Mouse (Mus musculus): ENCODE measurements around the gene Zfp12. TPM values are rescaled to one million over a fixed set of nuclear protein-coding genes. Genes with fewer than 3 reads are reported as not detected.

Gene Zfp12
- polyA plus RNA-seq, 1 experiment from 2014 or later = 20.9 TPM

- CTCF ChIA-PET = interaction anchor here (1.4 to 1.6 kb wide), 2 partner anchors 14 to 24 kb away, joined by 4 to 5 read pairs; no protein-coding TSS in a partner anchor
- no peaks in the 10 kb centered on the region for H3K27me3 ChIP-seq
- no peak for TF ChIP-seq CTCF (IDR thresholded peaks at IDR 0.05)
- POLR2A ChIA-PET = no interaction called here
- DNase-seq (ENCODE audit: low read depth, low spot score) = no peak
- no peak for ATAC-seq
- in situ Hi-C loops (cut with MboI; ENCODE audit: low pct_unique_long_range_greater_than_20kb) = loop anchor here (10.0 kb wide), 1 partner anchor 203 kb away; no protein-coding TSS in a partner anchor
Observed at GRCm38 (mm10) chr5:143287774-143288328, 52.9 kb downstream of the Zfp12 start.

- ChIA-PET POLR2A (no interaction called here), CTCF (interaction anchor here (1.4 to 1.6 kb wide), 2 partner anchors 14 to 23 kb away, joined by 4 to 5 read pairs; no protein-coding TSS in a partner anchor)
- in situ Hi-C loops (cut with MboI; ENCODE audit: low pct_unique_long_range_greater_than_20kb) = loop anchor here (10.0 kb wide), 1 partner anchor 204 kb away; no protein-coding TSS in a partner anchor
- H3K27me3 ChIP-seq = no peaks in the 10 kb centered on the region
- ATAC-seq (no peak), DNase-seq (ENCODE audit: low read depth, low spot score) (no peak)
- no peak for TF ChIP-seq CTCF (IDR thresholded peaks at IDR 0.05)
Observed at GRCm38 (mm10) chr5:143288378-143288911, 53.5 kb downstream of the Zfp12 start.

GRCm38 (mm10) chr5:143289299-143289698 is 54.3 kb downstream of the Zfp12 start:
- ChIA-PET CTCF (interaction anchor here (1.6 kb wide), 1 partner anchor 15 kb away, joined by 5 read pairs; no protein-coding TSS in a partner anchor), POLR2A (no interaction called here)
- in situ Hi-C loops (cut with MboI; ENCODE audit: low pct_unique_long_range_greater_than_20kb) = loop anchor here (10.0 kb wide), 1 partner anchor 204 kb away; no protein-coding TSS in a partner anchor
- DNase-seq (ENCODE audit: low read depth, low spot score) (no peak), ATAC-seq (no peak)
- TF ChIP-seq CTCF (IDR thresholded peaks at IDR 0.05) = no peak
- H3K27me3 ChIP-seq = no peaks in the 10 kb centered on the region

- no peak for DNase-seq (ENCODE audit: low read depth, low spot score)
Observed at GRCm38 (mm10) chr5:143292879-143293278, 57.9 kb downstream of the Zfp12 start.

DNA sequence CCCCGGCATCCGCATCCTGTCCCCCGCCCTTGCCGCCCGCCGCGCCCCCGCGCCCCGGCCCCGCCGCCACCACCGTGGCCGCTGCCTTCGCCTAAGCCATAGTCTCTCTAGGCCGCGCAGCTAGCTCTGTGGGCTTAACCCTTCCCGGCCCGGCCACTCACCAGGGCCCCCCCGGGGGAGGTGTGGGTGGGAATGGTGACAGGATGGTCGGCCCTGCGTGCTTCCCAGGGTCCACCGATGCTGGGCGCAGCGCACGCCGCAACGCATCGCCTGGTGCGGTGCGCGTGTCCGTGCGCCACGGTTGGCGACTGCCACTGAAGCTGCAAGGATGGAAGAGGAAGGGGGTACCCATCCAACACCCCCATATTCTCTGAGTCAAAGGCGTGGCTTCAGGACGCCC is 58.4 kb downstream of the Zfp12 start, which contains the start of gene Zfp853:
Gene Zfp853, minus strand, starts transcription at position 220 of the 400 bp plus-strand sequence.
- in situ Hi-C loops (cut with MboI; ENCODE audit: low pct_unique_long_range_greater_than_20kb) = no loop called here
- CTCF ChIA-PET = interaction anchor here (1.2 to 6.3 kb wide), 2 partner anchors 12 to 13 kb away, joined by 3 to 28 read pairs; no protein-coding TSS in a partner anchor

More at GRCm38 (mm10) chr5:143292879-143293278, 57.9 kb downstream of the Zfp12 start:
- H3K27me3 ChIP-seq = no peaks in the 10 kb centered on the region
- CTCF ChIA-PET = interaction anchor here (6.3 kb wide), 1 partner anchor 11 kb away, joined by 28 read pairs; no protein-coding TSS in a partner anchor
- no peak for TF ChIP-seq CTCF (IDR thresholded peaks at IDR 0.05)
- in situ Hi-C loops (cut with MboI; ENCODE audit: low pct_unique_long_range_greater_than_20kb) = no loop called here
- POLR2A ChIA-PET = no interaction called here
- ATAC-seq = no peak

GRCm38 (mm10) chr5:143294862-143295261 is 59.9 kb downstream of the Zfp12 start:
- ChIA-PET POLR2A (interaction anchor here (0.8 to 1.6 kb wide), 3 partner anchors 20 to 472 kb away, joined by 3 to 5 read pairs (median 3); partner anchors contain the start of gene E130309D02Rik), CTCF (interaction anchor here (1.0 to 6.3 kb wide), 3 partner anchors 11 to 14 kb away, joined by 3 to 28 read pairs (median 5); no protein-coding TSS in a partner anchor)
- in situ Hi-C loops (cut with MboI; ENCODE audit: low pct_unique_long_range_greater_than_20kb) = loop anchor here (5.0 kb wide), 1 partner anchor 58 kb away; the partner anchor contains the start of gene Zfp12
- H3K27me3 ChIP-seq = no peaks in the 10 kb centered on the region
- TF ChIP-seq CTCF (IDR thresholded peaks at IDR 0.05) = no peak
- ATAC-seq (no peak), DNase-seq (ENCODE audit: low read depth, low spot score) (no peak)

More for the DNA sequence above, 58.4 kb downstream of the Zfp12 start, which contains the start of gene Zfp853:
- no peak for ATAC-seq
- no peak for TF ChIP-seq CTCF (IDR thresholded peaks at IDR 0.05)
- POLR2A ChIA-PET = interaction anchor here (1.6 kb wide), 1 partner anchor 22 kb away, joined by 5 read pairs; the partner anchor contains the start of gene E130309D02Rik
- no peak for DNase-seq (ENCODE audit: low read depth, low spot score)
- H3K27me3 ChIP-seq = no peaks in the 10 kb centered on the region

- ChIA-PET CTCF (interaction anchor here (1.0 to 6.3 kb wide), 3 partner anchors 11 to 14 kb away, joined by 3 to 28 read pairs (median 5); no protein-coding TSS in a partner anchor), POLR2A (interaction anchor here (0.8 to 0.9 kb wide), 2 partner anchors 31 to 472 kb away, joined by 3 read pairs; no protein-coding TSS in a partner anchor)
- in situ Hi-C loops (cut with MboI; ENCODE audit: low pct_unique_long_range_greater_than_20kb) = loop anchor here (5.0 kb wide), 1 partner anchor 58 kb away; the partner anchor contains the start of gene Zfp12
- no peak for TF ChIP-seq CTCF (IDR thresholded peaks at IDR 0.05)
- H3K27me3 ChIP-seq = no peaks in the 10 kb centered on the region
- ATAC-seq (no peak), DNase-seq (ENCODE audit: low read depth, low spot score) (no peak)
Observed at GRCm38 (mm10) chr5:143295330-143295729, 60.4 kb downstream of the Zfp12 start.

- no peak for DNase-seq (ENCODE audit: low read depth, low spot score)
- ATAC-seq = no peak
- ChIA-PET CTCF (no interaction called here), POLR2A (interaction anchor here (1.5 kb wide), 1 partner anchor 26 kb away, joined by 3 read pairs; no protein-coding TSS in a partner anchor)
- in situ Hi-C loops (cut with MboI; ENCODE audit: low pct_unique_long_range_greater_than_20kb) = loop anchor here (5.0 kb wide), 1 partner anchor 61 kb away; the partner anchor contains the start of gene Zfp12
- TF ChIP-seq CTCF (IDR thresholded peaks at IDR 0.05) = no peak
- no peaks in the 10 kb centered on the region for H3K27me3 ChIP-seq
Observed at GRCm38 (mm10) chr5:143297986-143298385, 63.0 kb downstream of the Zfp12 start.

GRCm38 (mm10) chr5:143298391-143298790 is 63.4 kb downstream of the Zfp12 start:
- ATAC-seq = no peak
- DNase-seq (ENCODE audit: low read depth, low spot score) = no peak
- no peak for TF ChIP-seq CTCF (IDR thresholded peaks at IDR 0.05)
- ChIA-PET CTCF (no interaction called here), POLR2A (interaction anchor here (1.5 kb wide), 1 partner anchor 26 kb away, joined by 3 read pairs; no protein-coding TSS in a partner anchor)
- H3K27me3 ChIP-seq = no peaks in the 10 kb centered on the region
- in situ Hi-C loops (cut with MboI; ENCODE audit: low pct_unique_long_range_greater_than_20kb) = loop anchor here (5.0 kb wide), 1 partner anchor 61 kb away; the partner anchor contains the start of gene Zfp12

Other genes starting within 250 kb of the Zfp12 start
- 48.0 TPM for gene Rnf216, start 122.2 kb upstream of the Zfp12 start, polyA plus RNA-seq (2021)
- 0.01 TPM for gene Olfr718-ps1, start 87.6 kb upstream of the Zfp12 start, polyA plus RNA-seq (2021)
- 13.5 TPM for gene Rbak, start 54.4 kb upstream of the Zfp12 start, polyA plus RNA-seq (2021)
- not detected for gene Spdye4b, start 54.1 kb upstream of the Zfp12 start, polyA plus RNA-seq (2021)
- not detected for gene Spdye4a, start 8.3 kb upstream of the Zfp12 start, polyA plus RNA-seq (2021)
- gene Zfp316, start 34.9 kb downstream of the Zfp12 start, polyA plus RNA-seq (2021) = 13.2 TPM
- gene Zfp853, start 58.5 kb downstream of the Zfp12 start, polyA plus RNA-seq (2021) = not detected
- gene E130309D02Rik, start 80.2 kb downstream of the Zfp12 start, polyA plus RNA-seq (2021) = 35.1 TPM
- 54.0 TPM for gene Zdhhc4, start 94.1 kb downstream of the Zfp12 start, polyA plus RNA-seq (2021)
- gene Grid2ip, start 122.2 kb downstream of the Zfp12 start, polyA plus RNA-seq (2021) = 0.03 TPM
- 117 TPM for gene Kdelr2, start 168.7 kb downstream of the Zfp12 start, polyA plus RNA-seq (2021)
- 7.3 TPM for gene Daglb, start 229.4 kb downstream of the Zfp12 start, polyA plus RNA-seq (2021)

Measured in Patski (cell line).